Mouse (Mus musculus) cortical plate, adult 2 months (tissue): ENCODE measurements around the gene Ebf4. TPM values are rescaled to one million over a fixed set of nuclear protein-coding genes. Genes with fewer than 3 reads are reported as not detected.
A peak's percentile ranks its signal among the peaks of the same experiment; 100 is the strongest.

ENCODE experiments used
- H3K27ac ChIP-seq: fragments of 200-500 bp; 2 replicates; pipeline ENCODE4 v1.5.1; 2012; ENCODE audit warnings: low read length, control low read depth, inconsistent platforms; ENCODE audit not compliant: insufficient read depth
- H3K4me1 ChIP-seq: fragments of 200-500 bp; 2 replicates; pipeline ENCODE4 v1.6.1; 2011; ENCODE audit warnings: low read length; ENCODE audit not compliant: control insufficient read depth, insufficient read depth
- H3K4me3 ChIP-seq: fragments of 200-500 bp; 2 replicates; pipeline ENCODE4 v1.5.1; 2011; ENCODE audit warnings: mild to moderate bottlenecking, low read length, control low read depth; ENCODE audit not compliant: insufficient read depth
- CTCF ChIP-seq: fragments of 200-500 bp; IDR thresholded peaks from 2 replicates; pipeline ENCODE4 v1.5.1; 2011; ENCODE audit warnings: mild to moderate bottlenecking, control low read depth, low read length; ENCODE audit not compliant: insufficient read depth; ENCODE audit errors: extremely low read depth
- POLR2A ChIP-seq: fragments of 200-500 bp; IDR thresholded peaks from 2 replicates; pipeline ENCODE4 v1.6.1; 2011; ENCODE audit warnings: mild to moderate bottlenecking, low read length, control low read depth; ENCODE audit not compliant: insufficient read depth; ENCODE audit errors: extremely low read depth
- polyA plus RNA-seq: library from polyadenylated mRNA; depleted of rRNA; stranded (reverse); fragments of >200 nt; gene quantifications from 2 replicates; pipeline ENCODE4 v1.2.3, GENCODE M21; 2012

Ebf4 gene
- polyA plus RNA-seq, 1 experiment: 13.0 TPM

DNA sequence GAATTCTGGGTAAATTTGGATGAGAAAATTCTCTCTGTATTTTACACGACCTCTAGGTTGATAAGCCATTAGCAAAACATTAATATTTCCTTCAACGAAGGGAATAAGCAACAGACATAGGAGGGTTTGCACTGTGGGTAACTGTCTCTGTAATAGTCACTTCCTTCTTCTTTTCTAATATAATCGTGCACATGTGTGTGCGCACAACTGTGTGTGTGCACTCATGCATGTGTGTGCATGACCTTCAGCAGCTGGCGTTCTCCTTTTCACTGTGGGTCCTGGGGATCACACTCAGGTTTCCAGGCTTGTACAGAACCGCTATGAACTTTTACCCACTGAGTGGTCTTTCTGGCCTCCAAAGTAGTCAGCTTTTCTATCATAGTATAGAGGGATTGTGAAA lies 40.1 kb downstream of the Ebf4 start:
- no peak overlapping the region for H3K27ac ChIP-seq

DNA sequence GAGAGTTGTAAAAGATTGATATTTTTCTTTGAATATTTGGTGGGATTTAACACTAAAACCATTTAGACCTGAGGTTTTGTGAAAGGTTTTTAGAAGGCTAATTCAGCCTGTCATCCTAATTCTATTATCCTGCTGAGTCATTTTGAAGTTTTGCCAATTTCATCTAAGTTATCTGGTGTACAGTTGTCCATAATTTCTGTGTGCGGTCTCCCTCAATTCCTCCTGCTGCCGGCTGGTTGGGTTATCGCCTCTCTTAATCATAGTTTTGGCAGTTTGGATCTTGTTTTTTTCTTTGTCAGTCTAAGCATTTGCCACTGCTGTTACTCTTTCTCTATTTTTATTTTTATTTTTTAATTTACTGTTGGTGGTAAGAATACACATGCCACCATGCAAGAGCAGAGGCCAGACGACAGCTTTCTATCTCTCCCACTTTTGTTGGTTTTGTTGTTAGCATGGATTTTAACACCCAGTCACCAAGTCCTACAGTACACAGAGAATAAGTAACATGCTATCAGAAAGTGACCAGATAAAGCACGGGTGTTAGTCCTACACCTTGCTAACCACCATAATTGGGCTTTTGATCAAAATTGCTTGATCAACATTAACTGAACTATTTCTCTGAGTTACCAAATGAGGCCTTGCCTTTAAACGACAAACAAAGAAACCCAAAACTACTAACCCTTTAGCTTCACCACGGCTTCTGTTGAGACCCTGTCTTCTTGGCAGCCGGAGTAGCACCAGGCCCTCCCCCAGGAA lies 45.7 kb downstream of the Ebf4 start:
- H3K4me1 ChIP-seq: no peaks in the 10 kb centered on the region
- TF ChIP-seq POLR2A (no peak), CTCF (no peak)

More for the DNA sequence above, 40.1 kb downstream of the Ebf4 start:
- Histone ChIP-seq H3K4me1 (no peaks in the 10 kb centered on the region), H3K4me3 (no peak overlapping the region)
- no peak for TF ChIP-seq POLR2A
- no peak for TF ChIP-seq CTCF

DNA sequence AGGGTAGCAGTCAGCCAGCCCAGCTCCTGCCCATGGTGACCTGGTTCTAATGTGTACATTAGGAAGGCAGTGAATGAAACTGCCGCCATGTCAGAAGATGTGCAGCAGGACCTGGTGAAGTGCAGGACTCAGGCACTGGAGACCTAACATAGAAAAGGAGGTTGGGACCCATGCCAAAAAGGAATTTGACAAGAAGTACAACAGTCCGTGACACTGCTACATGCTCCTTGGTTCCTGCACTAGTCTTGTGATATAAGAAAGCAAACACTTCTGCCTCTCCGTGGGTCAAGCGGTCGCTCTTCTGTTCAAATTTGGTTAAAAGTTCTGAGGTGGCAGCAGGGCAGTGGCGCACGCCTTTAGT lies 46.2 kb downstream of the Ebf4 start:
- TF ChIP-seq CTCF (no peak), POLR2A (no peak)
- no peaks in the 10 kb centered on the region for H3K4me1 ChIP-seq
- H3K4me3 ChIP-seq: no peak overlapping the region
- no peak overlapping the region for H3K27ac ChIP-seq

More for the DNA sequence above, 45.7 kb downstream of the Ebf4 start:
- no peak overlapping the region for H3K4me3 ChIP-seq
- no peak overlapping the region for H3K27ac ChIP-seq

DNA sequence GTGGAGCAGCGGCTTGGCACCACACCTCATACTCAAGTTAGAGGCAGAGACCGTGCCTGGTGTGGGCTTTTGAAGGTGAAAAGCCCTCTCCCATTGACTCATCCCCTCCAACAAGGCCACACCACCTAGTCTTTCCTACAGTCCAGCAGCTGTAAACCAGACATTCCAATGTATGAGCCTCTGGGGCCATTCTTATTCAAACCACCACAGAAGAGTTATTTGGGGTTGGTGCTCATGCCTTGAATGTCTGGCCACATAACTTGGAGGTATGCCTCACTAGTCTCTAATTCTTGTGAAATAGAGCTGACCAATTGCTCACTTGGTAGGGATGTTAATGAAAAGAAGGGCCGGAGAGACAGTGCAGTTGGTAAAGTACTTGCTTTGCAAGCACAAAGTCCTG lies 55.4 kb downstream of the Ebf4 start:
- Histone ChIP-seq H3K4me3 (no peak overlapping the region), H3K27ac (no peak overlapping the region), H3K4me1 (no peaks in the 10 kb centered on the region)
- TF ChIP-seq POLR2A: no peak
- TF ChIP-seq CTCF: no peak

DNA sequence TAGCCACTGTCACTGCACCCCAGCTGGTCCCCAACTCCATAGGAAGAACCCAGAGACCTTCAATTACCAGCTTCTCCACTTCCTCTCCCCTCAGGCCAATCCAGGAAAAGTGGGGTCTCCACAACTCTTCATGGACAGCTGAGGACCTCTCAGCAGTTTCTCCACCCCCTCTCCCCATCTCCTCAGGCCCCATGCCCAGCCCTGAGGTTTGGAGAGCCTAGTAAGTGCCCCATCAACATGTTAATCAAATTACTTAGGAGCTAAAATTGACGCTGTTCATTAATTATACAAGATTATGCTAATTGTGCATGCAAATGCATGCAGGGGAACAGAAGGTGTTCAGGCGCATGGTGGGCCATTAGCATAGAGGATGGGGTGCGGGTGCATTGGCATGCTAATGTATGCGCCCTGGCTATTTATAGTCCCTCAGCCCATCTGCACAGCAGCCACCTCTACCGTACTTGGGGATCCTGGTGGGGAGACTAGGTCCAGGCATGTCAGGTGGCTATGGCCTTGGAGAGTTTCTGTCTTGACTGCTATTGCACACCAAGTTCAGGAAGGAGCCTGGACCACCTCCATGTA lies 56.9 kb downstream of the Ebf4 start:
- Histone ChIP-seq H3K4me1 (no peaks in the 10 kb centered on the region), H3K27ac (no peak overlapping the region), H3K4me3 (no peak overlapping the region)
- TF ChIP-seq CTCF: no peak
- no peak for TF ChIP-seq POLR2A

DNA sequence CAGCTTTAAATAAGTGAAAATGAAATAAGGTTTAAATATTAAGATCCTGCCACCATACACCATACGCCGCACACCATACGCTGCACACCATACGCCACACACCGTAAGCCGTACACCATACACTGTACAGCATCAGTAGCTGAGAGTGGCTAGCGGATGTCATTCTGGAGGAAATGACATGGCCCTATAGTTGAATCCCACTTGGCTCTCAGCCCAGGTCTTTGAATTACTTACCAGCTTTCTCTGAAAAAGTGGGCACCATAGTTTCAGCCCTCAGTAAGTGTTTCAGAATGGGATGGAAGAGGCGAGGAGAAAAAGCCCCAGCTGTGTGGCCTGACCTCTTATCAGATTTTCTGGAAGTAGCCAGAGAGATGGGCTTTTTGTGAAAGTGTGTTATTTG lies 58.4 kb downstream of the Ebf4 start:
- H3K4me1 ChIP-seq: no peaks in the 10 kb centered on the region
- no peak overlapping the region for H3K4me3 ChIP-seq
- TF ChIP-seq CTCF: no peak
- no peak for TF ChIP-seq POLR2A
- no peak overlapping the region for H3K27ac ChIP-seq

DNA sequence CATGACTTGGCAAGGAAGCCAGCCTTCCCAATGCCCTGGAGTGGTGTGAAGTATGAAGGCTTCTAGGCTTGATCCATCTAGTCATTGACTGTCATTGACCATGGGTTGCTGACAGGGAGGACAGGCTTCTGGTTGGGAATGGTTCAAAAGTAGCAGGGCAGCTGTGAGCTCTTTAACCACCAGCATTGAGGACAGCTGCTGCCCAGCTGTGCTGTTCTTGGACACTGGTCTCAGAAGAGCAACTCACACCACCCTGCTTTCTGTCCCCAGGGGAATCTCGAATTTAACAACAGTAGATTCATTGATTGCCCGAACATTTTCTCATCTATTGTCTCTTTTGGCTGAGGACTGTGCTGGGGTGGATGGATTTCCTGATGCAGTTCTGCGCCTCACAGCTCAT lies 58.9 kb downstream of the Ebf4 start:
- TF ChIP-seq POLR2A (no peak), CTCF (no peak)
- H3K4me1 ChIP-seq: no peaks in the 10 kb centered on the region
- no peak overlapping the region for H3K27ac ChIP-seq
- no peak overlapping the region for H3K4me3 ChIP-seq

DNA sequence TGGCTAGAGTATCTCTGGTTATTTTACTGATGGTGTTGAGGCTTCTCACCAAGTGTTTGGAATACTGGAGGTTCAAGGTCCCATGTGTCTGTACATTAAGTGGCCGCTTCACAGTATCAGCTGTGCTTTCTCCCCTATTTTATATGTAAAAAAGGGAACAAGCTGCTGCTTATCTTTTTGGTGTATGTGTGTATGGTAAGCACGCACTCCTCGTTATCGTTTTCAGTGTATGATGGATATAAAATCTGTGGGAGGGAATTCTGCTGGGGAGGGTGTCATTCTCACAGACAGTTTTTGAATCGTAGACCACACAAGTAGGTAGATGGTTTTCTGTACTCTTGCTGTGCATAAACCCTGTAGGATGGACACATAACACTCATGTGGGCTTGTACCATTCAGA lies 62.6 kb downstream of the Ebf4 start:
- Histone ChIP-seq H3K27ac (no peak overlapping the region), H3K4me3 (no peak overlapping the region), H3K4me1 (no peaks in the 10 kb centered on the region)
- TF ChIP-seq POLR2A (no peak), CTCF (no peak)

DNA sequence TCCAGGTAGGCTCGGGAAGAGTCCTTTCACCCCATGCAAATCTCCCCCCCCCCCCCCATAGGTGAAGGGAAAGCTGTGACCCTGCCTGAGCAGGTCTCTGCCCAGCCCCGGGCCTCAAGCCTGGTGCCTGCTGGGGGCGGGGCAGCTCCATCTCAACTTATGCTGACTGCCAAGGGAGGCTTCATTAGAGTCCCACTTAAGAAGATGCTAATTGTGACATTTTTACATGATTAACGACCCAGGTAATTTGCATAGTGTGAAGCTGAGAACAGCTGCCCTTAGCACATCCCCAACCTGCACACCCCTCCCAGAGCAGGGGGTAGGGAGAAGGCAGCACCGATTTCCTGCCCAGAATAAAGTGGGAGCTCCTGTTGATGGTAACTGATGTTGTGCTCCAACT lies 63.9 kb downstream of the Ebf4 start:
- Histone ChIP-seq H3K4me3 (no peak overlapping the region), H3K4me1 (no peaks in the 10 kb centered on the region), H3K27ac (no peak overlapping the region)
- TF ChIP-seq POLR2A: no peak
- TF ChIP-seq CTCF: no peak

DNA sequence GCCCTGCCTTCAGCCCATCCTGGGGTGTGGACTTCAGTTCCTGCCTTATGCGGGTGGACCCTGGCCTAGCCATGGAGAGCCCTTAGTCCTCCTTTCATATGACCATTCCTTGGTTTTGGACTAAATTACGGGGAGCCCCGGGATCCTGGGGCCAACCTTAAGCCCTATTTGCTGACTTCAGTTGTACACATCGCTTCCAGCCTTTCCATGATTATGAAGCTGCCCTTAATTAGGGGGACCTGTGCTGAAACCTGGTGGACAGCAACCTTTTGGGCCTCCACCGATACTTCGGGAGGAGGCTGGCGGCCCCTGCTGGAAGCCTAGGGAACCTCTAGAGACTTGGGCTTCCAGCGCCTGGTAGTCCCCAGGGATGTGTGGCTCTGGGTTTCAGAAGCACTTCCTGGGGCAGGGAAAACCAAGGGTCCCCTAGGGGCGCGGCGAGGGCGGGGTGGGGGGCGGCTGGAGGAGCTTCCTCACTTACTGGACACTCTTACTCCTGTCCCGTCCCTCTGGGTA lies 67.6 kb downstream of the Ebf4 start:
- H3K27ac ChIP-seq: no peak overlapping the region
- no peak overlapping the region for H3K4me3 ChIP-seq
- TF ChIP-seq CTCF (peak; percentile 58), POLR2A (no peak)
- H3K4me1 ChIP-seq: no peaks in the 10 kb centered on the region
